Mouse (Mus musculus) spleen, adult 2 months (tissue): ENCODE results near the gene Olfr1245. TPM values are rescaled to one million over a fixed set of nuclear protein-coding genes. Genes with fewer than 3 reads are reported as not detected.

Source experiments
- DNase-seq, 2 experiments: peaks; one replicate each; pipeline versions ENCODE4 v3.0.0 to v3.0.0-alpha.2; 2012 to 2021; ENCODE audit warnings: low spot score in 2 of 2, low read depth in 1 of 2
- H3K27ac ChIP-seq: fragments of 200-500 bp; 2 replicates; pipeline ENCODE4 v1.5.1; 2012; ENCODE audit warnings: low read length, inconsistent platforms; ENCODE audit not compliant: insufficient read depth
- H3K27me3 ChIP-seq: fragments of 200-500 bp; 2 replicates; pipeline ENCODE4 v1.6.1; 2012; ENCODE audit warnings: mild to moderate bottlenecking, moderate library complexity, low read length, inconsistent platforms; ENCODE audit not compliant: control insufficient read depth, insufficient read depth
- H3K36me3 ChIP-seq: fragments of 200-500 bp; 2 replicates; pipeline ENCODE4 v1.6.1; 2012; ENCODE audit warnings: mild to moderate bottlenecking, low read length, inconsistent platforms; ENCODE audit not compliant: control insufficient read depth, insufficient read depth
- H3K4me1 ChIP-seq: fragments of 200-500 bp; 2 replicates; pipeline ENCODE4 v1.6.1; 2011; ENCODE audit warnings: inconsistent platforms; ENCODE audit not compliant: control insufficient read depth, insufficient read depth, insufficient read length
- H3K4me3 ChIP-seq: fragments of 200-500 bp; 2 replicates; pipeline ENCODE4 v1.5.1; 2011; ENCODE audit warnings: mild to moderate bottlenecking, inconsistent platforms; ENCODE audit not compliant: insufficient read depth, insufficient read length; ENCODE audit errors: extremely low read depth
- CTCF ChIP-seq: fragments of 200-500 bp; IDR thresholded peaks from 2 replicates; pipeline ENCODE4 v1.5.1; 2011; ENCODE audit warnings: mild to moderate bottlenecking, inconsistent platforms; ENCODE audit not compliant: insufficient read depth, insufficient read length, insufficient replicate concordance; ENCODE audit errors: extremely low read depth
- POLR2A ChIP-seq: fragments of 200-500 bp; IDR thresholded peaks from 2 replicates; pipeline ENCODE4 v1.6.1; 2011; ENCODE audit warnings: low read depth, low read length, inconsistent platforms
- WGBS: fragments of 180-500 bp; shearing (Covaris S2); methylation state at CpG from one replicate; pipeline ENCODE4 v1.1.7; 2018; 5-methylcytosine and 5-hydroxymethylcytosine counted together
- polyA plus RNA-seq: library from polyadenylated mRNA; depleted of rRNA; stranded (reverse); fragments of >200 nt; gene quantifications from 2 replicates; pipeline ENCODE4 v1.2.3, GENCODE M21; 2012; rRNA removed

Gene Olfr1245
- polyA plus RNA-seq, 1 experiment, result not detected

- DNase-seq, result no peak
- Histone ChIP-seq H3K27me3 (no peaks in the 10 kb centered on the region), H3K27ac (no peak within 1 kb of the TSS), H3K4me1 (no peaks in the 10 kb centered on the region), H3K4me3 (no peak within 1 kb of the TSS), H3K36me3 (no peaks in the 10 kb centered on the region)
- TF ChIP-seq POLR2A (no peak), CTCF (no peak)
- WGBS, result 83% methylated on average over 1 of the region's 1 CpGs
Measured at GRCm38 (mm10) chr2:89531387-89531786, 46.9 kb downstream of the Olfr1245 start, which contains the start of gene Olfr1243. Gene Olfr1243, minus strand, starts transcription at chr2:89531487.

Other genes with a start within 250 kb of the Olfr1245 start
- gene Olfr1232, start 248.8 kb downstream of the Olfr1245 start, polyA plus RNA-seq, result not detected in 2 replicates
- not detected in 2 replicates for gene Olfr1233, start 236.0 kb downstream of the Olfr1245 start, polyA plus RNA-seq
- gene Olfr1234, start 213.6 kb downstream of the Olfr1245 start, polyA plus RNA-seq, result not detected in 2 replicates
- gene Olfr1238, start 168.8 kb downstream of the Olfr1245 start, polyA plus RNA-seq, result not detected in 2 replicates
- not detected in 2 replicates for gene Olfr1239, start 158.0 kb downstream of the Olfr1245 start, polyA plus RNA-seq
- gene Olfr1240, start 135.4 kb downstream of the Olfr1245 start, polyA plus RNA-seq, result not detected in 2 replicates
- not detected in 2 replicates for gene Olfr1241, start 91.3 kb downstream of the Olfr1245 start, polyA plus RNA-seq
- gene Olfr1242, start 80.1 kb downstream of the Olfr1245 start, polyA plus RNA-seq, result not detected in 2 replicates
- not detected in 2 replicates for gene Olfr1243, start 47.0 kb downstream of the Olfr1245 start, polyA plus RNA-seq
- gene Olfr1246, start 14.7 kb upstream of the Olfr1245 start, polyA plus RNA-seq, result not detected in 2 replicates
- not detected in 2 replicates for gene Olfr1247, start 35.7 kb upstream of the Olfr1245 start, polyA plus RNA-seq
- gene Olfr1248, start 39.8 kb upstream of the Olfr1245 start, polyA plus RNA-seq, result not detected in 2 replicates
- gene Olfr1249, start 56.5 kb upstream of the Olfr1245 start, polyA plus RNA-seq, result not detected in 2 replicates
- gene Olfr1250, start 83.0 kb upstream of the Olfr1245 start, polyA plus RNA-seq, result not detected in 2 replicates
- not detected in 2 replicates for gene Olfr1251, start 93.5 kb upstream of the Olfr1245 start, polyA plus RNA-seq
- not detected in 2 replicates for gene Olfr1252, start 146.6 kb upstream of the Olfr1245 start, polyA plus RNA-seq
- not detected in 2 replicates for gene Olfr1253, start 178.6 kb upstream of the Olfr1245 start, polyA plus RNA-seq
- gene Olfr1254, start 215.2 kb upstream of the Olfr1245 start, polyA plus RNA-seq, result not detected in 2 replicates
- not detected in 2 replicates for gene Olfr1255, start 233.6 kb upstream of the Olfr1245 start, polyA plus RNA-seq